Mouse (Mus musculus): ENCODE measurements around the gene Rab3il1.

The Rab3il1 gene

GRCm38 (mm10) chr19:9982852-9983542 lies 18.5 kb upstream of the Rab3il1 start:
- peak; percentile 79 to 80 for DNase-seq

GRCm38 (mm10) chr19:9984111-9985055 lies 17.1 kb upstream of the Rab3il1 start:
- DNase-seq, result peak; percentile 29 to 32

GRCm38 (mm10) chr19:9985190-9985899 lies 16.1 kb upstream of the Rab3il1 start:
- DNase-seq, result peak; percentile 54 to 57

- DNase-seq, result peak; percentile 18 to 38
Measured at GRCm38 (mm10) chr19:9985900-9986421, 15.5 kb upstream of the Rab3il1 start.

- no peak for DNase-seq
Measured at GRCm38 (mm10) chr19:9987192-9987591, 14.3 kb upstream of the Rab3il1 start.

GRCm38 (mm10) chr19:9987593-9987992 lies 13.9 kb upstream of the Rab3il1 start:
- no peak for DNase-seq

GRCm38 (mm10) chr19:9989171-9989883 lies 12.1 kb upstream of the Rab3il1 start:
- peak; percentile 64 to 66 for DNase-seq

- no peak for DNase-seq
Measured at GRCm38 (mm10) chr19:9989884-9990256, 11.6 kb upstream of the Rab3il1 start.

GRCm38 (mm10) chr19:9991304-9991703 lies 10.2 kb upstream of the Rab3il1 start:
- DNase-seq, result peak; percentile 90 to 92

- peak in 1 of 2 experiments; percentile 19 for DNase-seq
Measured at GRCm38 (mm10) chr19:9992011-9992958, 9.2 kb upstream of the Rab3il1 start.

- peak; percentile 91 to 93 for DNase-seq
Measured at GRCm38 (mm10) chr19:9993036-9993656, 8.3 kb upstream of the Rab3il1 start.

GRCm38 (mm10) chr19:9997204-9998062 lies 4.0 kb upstream of the Rab3il1 start:
- no peak for DNase-seq

- no peak for DNase-seq
Measured at GRCm38 (mm10) chr19:9998063-9998416, 3.4 kb upstream of the Rab3il1 start.

GRCm38 (mm10) chr19:9998736-9999486 lies 2.6 kb upstream of the Rab3il1 start:
- no peak for DNase-seq

- DNase-seq, result peak; percentile 43 to 49
Measured at GRCm38 (mm10) chr19:10000330-10000729, 1.1 kb upstream of the Rab3il1 start.

- DNase-seq, result no peak
Measured at GRCm38 (mm10) chr19:10003696-10004095, 2.2 kb downstream of the Rab3il1 start.

GRCm38 (mm10) chr19:10011408-10011807 lies 9.9 kb downstream of the Rab3il1 start:
- no peak for DNase-seq

GRCm38 (mm10) chr19:10012827-10013278 lies 11.4 kb downstream of the Rab3il1 start:
- DNase-seq, result no peak

GRCm38 (mm10) chr19:10013348-10013747 lies 11.9 kb downstream of the Rab3il1 start:
- DNase-seq, result no peak

Data from B cell, adult 2 months (primary cell).